Mouse (Mus musculus) left cerebral cortex, postnatal 4 days (tissue): ENCODE results near the gene Hist2h4. TPM values are rescaled to one million over a fixed set of nuclear protein-coding genes. Genes with fewer than 3 reads are reported as not detected.
A peak's percentile ranks its signal among the peaks of the same experiment; 100 is the strongest.
"Not testable (repeated sequence)": the region's sequence is repeated elsewhere in the genome, so short reads cannot be mapped to it uniquely, and the experiment has no call there.

Experiments used
- DNase-seq: peaks from one replicate; pipeline ENCODE4 v3.0.0-alpha.2; 2022
- intact Hi-C: fragments of 180-260 bp; cut with DNase I; formaldehyde crosslinking; loops from one replicate; pipeline ENCODE4 v1.15.1; 2025
- total RNA-seq, 2 experiments: library from RNA; stranded (reverse); gene quantifications; 2 replicates each; pipeline ENCODE4 v1.2.3; 2021

Gene Hist2h4
- total RNA-seq, 2 experiments from 2014 or later, result 53.4 to 58.8 TPM

DNA sequence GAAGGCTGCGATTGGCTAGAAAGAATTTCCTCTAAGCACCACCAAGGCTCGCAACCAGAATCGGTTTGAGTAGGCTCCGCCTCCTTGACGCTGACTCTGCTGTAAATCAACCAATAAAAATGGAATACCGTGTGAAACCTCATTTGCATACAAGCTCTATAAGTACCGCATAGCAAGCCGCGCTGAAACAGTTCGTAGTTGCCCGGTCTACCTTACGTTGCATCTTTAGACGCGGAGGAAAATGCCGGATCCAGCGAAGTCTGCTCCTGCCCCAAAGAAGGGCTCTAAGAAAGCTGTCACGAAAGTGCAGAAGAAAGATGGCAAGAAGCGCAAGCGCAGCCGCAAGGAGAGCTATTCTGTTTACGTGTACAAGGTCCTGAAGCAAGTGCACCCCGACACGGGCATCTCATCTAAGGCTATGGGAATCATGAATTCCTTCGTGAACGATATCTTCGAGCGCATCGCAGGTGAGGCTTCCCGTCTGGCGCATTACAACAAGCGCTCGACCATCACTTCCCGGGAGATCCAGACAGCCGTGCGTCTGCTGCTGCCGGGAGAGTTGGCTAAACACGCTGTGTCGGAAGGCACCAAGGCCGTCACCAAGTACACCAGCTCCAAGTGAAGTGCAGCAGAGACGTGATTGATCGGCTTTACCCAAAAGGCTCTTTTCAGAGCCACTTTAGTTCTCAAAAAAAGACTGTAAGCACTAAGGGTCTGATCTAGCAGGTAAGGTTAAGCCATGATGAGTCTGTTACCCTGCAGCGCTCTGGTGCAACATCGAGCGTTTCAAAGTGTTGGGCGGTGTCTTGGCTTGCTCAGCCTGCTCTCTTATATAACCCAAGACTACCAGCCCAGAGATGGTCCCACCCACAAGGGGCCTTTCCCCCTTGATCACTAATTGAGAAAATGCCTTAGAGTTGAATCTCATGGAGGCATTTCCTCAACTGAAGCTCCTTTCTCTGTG, 6.7 kb upstream of the Hist2h4 start, which contains the start of gene Hist2h2bb:
TSS of gene Hist2h2bb (plus strand) at position 242 of the 964 bp plus-strand sequence.
- peak; percentile 87 for DNase-seq
- intact Hi-C loops, result loop anchor here (10.0 kb wide), 1 partner anchor 205 kb away; no protein-coding TSS in a partner anchor

DNA sequence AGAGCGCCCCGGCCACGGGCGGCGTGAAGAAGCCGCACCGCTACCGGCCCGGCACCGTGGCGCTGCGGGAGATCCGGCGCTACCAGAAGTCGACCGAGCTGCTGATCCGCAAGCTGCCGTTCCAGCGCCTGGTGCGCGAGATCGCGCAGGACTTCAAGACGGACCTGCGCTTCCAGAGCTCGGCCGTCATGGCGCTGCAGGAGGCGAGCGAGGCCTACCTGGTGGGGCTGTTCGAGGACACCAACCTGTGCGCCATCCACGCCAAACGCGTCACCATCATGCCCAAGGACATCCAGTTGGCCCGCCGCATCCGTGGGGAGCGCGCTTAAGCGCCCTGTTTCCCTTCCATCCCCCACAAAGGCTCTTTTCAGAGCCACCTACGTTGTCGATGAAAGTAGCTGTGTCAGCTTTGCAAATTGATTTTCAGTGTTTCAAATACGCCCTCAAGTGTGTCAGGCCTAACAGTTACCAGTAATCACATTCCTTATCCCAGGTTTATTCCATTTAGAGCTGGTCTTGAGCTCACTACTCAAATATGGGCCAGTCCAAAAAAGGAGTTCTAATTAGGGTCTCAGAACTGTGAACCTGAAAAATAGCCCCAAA, 5.8 kb upstream of the Hist2h4 start:
- intact Hi-C loops, result loop anchor here (10.0 kb wide), 1 partner anchor 204 kb away; no protein-coding TSS in a partner anchor

DNA sequence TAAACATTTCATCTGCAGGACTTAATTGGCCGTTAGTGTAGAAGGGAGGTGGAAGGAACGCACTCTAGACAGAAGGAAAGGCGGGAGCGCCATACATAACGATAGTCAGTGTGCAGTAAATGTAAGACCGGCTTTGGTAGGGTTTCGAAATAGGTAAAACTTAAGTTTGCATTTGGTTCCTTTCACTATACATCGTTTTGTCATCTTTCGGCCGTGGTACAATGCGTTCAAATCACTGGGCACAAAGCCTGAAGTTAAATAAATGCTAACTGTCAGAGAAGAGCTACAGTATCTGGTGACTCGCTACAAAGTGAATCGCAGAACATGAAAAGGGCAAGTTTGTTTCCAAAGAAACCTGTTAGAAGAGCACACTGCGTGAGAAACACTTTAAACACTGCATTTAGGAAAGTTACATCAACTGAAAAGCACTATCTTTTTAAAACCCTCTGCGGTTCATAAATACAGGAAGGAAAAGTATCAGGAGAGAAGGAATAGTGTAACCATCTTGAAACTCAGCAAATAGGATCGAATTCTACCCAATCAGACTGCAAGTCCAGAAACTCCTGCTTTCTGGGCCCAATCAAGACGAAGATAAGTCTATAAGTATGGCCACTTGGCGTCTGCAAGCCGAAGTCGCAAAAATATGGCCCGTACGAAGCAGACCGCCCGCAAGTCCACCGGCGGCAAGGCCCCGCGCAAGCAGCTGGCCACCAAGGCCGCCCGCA, 5.1 kb upstream of the Hist2h4 start, which contains the start of gene Hist2h3b:
TSS of gene Hist2h3b (plus strand) at position 604 of the 725 bp plus-strand sequence.
- intact Hi-C loops, result loop anchor here (10.0 kb wide), 1 partner anchor 203 kb away; no protein-coding TSS in a partner anchor
- peak; percentile 77 for DNase-seq

More for the DNA sequence above, 5.8 kb upstream of the Hist2h4 start:
- not testable (repeated sequence) for DNase-seq

DNA sequence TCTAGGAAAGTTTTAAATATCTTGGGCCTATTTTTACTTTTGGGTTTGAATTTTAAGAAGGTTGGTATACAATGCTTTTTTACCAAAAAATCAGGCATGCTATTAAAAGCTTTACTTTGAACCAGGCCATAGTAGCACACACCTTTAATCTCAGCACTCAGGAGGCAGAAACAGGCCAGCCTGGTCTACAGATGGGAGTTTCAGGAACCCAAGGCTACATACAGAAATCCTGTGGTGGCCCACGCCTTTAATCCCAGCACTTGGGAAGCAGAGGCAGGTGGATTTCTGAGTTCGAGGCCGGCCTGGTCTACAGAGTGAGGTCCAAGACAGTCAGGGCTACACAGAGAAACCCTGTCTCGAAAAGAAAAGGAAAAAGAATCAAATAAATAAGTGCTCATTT, 4.4 kb upstream of the Hist2h4 start:
- intact Hi-C loops, result loop anchor here (10.0 kb wide), 1 partner anchor 203 kb away; no protein-coding TSS in a partner anchor
- DNase-seq, result no peak

DNA sequence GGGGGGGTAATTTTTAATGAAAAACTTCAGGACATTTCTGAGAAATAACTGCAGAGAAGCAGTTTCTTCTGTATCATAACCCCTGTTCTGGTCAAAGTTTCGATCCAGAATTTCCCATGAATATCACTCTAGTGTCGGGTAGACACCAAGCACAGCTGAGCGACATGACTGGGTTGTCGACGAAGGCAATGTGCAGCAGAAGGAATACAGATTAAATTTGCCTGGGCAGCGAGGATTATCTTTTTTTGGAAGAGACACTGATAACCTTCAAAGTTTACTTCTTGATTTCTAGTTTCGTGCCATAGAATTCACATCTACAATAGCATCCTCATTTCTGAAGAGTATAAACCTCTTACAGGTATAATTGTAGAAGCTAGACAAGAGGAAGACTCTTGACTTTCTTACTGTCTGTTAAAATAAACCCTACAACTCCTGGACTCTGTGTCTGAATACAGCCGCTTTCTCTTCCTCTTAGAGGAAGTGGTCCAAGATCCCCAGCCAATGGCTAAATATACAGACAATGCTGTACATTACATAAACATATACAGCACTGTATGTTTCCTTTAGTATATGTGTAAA, 3.1 kb upstream of the Hist2h4 start:
- intact Hi-C loops, result loop anchor here (10.0 kb wide), 1 partner anchor 201 kb away; no protein-coding TSS in a partner anchor

DNA sequence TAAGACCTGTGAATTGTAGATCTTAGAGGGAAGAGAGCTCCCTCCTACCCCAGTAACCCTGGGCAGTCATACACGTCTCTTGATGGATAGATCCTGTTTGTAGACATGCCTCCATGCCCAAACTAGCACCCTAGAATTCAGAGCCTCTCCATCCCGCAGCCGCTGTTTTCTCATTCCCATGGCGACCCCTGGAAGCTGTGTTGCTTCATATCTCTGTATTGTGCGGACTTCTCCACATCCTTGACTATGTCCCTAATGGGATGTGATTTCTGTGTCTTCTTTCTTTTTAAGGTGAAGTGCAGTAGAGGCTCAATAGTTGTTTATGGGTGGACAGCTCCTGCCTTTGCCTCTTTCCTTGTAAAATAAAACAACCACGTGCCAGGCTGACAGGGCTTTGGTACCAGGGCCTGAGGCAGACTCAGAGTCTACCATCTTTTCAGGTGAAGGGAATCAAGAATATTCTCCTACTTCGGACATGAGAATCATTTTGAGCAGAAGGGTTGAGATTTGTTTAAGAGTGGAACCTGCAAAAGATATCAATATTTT, 1.4 kb upstream of the Hist2h4 start:
- DNase-seq, result no peak
- intact Hi-C loops, result loop anchor here (10.0 kb wide), 1 partner anchor 200 kb away; no protein-coding TSS in a partner anchor

More for the DNA sequence above, 3.1 kb upstream of the Hist2h4 start:
- no peak for DNase-seq

DNA sequence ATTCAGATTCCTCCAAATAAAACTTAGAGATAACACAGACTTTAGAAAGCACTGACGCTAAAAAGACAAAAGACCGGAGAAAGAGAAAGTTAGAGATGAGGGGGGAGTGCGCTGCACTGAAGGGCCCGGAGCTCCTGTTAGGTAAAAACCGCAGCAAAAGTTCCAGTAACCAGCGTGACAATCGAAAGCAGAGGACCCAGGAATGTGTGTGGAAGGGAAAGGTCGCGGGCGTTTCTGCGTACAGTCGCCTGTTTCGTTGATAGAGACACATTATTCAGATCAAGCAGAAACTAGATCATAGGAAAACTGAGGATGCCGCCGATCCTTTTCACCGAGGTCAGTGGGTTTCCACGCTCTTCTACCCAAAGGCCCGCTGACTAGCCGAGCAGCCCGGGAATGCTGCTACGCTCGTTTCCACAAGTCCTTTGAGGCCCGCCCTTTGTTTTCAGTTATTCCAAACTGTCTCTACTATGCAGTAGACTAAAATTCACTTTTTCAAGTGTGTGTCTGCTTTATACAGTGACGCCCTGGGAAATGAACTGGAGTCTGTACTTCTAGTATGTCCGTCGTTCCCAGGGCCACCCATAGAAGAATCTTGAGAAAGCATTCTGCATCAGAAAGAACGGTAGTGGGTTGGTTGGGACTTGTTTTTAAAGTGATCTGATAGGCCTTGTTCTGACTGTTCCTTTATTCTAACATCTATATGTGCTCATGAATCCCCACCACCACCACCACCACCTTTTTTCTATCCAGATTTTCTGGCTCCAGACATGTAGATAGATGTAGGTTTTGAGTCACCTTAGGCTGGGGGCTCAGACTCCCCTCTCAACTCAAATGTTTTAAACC, 670 bp upstream of the Hist2h4 start:
- no peak for DNase-seq
- intact Hi-C loops, result loop anchor here (10.0 kb wide), 1 partner anchor 199 kb away; no protein-coding TSS in a partner anchor

DNA sequence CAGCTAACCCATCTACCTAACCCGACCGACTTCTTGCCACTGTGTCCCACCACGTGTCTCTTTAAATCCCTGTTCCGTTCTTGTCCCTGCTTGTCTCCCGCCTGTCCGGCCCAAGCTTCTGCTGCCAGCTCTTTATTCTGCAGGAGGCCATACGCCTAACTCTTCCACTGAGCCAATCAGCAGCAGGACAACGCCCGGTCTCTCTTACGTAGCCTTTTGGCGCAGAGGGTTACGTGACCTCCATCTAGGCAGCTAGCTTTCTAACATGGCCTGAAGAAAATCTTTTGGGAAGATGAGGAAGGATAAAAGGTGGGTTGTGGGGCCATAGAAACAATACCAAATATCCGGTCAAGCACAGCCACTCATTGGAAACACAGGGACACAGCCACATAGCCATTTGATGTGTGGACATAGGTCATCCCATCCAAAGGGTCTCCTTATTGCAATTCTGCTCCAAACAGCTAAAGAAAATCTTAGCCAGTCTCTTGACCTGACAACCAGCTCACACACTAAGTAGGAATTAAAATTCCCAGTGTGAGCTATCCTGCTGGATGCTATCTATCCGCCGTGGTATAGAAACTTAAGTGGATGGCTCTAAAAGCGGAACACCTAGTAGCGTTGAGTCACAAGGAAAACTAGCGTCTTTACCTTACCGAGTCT, 765 bp downstream of the Hist2h4 start:
- peak; percentile 81 for DNase-seq
- intact Hi-C loops, result loop anchor here (10.0 kb wide), 1 partner anchor 198 kb away; no protein-coding TSS in a partner anchor

DNA sequence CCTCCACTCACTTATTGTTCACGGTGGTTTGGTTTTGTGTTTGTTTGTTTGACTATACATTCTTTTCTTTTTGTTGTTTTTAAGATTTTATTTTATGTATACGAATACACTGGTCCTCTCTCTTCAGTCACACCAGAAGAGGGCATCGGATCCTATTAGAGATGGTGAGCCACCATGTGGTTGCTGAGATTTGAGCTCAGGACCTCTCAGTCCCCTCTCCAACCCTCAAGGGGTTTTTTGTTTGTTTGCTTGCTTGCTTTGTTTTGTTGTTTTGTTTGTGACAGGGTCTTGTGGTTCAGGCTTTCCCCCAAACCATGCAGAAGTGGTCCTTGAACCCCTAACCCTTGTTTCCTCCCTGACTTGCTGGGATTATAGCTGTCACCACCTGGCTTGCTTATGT, 1.5 kb downstream of the Hist2h4 start:
- no peak for DNase-seq

DNA sequence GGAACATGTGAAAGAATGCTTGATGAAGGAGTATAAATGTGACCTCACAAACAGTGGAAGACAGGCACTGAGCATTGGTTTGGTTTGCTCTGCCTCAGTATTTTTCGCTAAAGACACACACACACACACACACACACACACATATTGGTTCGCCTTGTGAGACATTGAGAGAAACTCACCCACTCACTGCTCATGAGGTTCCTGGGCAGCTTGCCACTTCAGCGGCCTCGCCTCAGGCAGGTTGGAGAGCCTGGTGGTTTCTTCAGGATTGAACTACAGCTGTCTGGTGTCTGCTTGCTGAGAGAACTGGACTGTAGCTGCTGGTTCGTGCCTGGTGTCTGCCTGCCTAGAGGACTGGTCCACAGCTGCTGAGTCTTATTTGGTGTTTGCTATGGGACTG, 2.9 kb downstream of the Hist2h4 start:
- intact Hi-C loops, result loop anchor here (10.0 kb wide), 1 partner anchor 195 kb away; no protein-coding TSS in a partner anchor
- DNase-seq, result no peak

More for the DNA sequence above, 1.5 kb downstream of the Hist2h4 start:
- intact Hi-C loops, result loop anchor here (10.0 kb wide), 1 partner anchor 197 kb away; no protein-coding TSS in a partner anchor

DNA sequence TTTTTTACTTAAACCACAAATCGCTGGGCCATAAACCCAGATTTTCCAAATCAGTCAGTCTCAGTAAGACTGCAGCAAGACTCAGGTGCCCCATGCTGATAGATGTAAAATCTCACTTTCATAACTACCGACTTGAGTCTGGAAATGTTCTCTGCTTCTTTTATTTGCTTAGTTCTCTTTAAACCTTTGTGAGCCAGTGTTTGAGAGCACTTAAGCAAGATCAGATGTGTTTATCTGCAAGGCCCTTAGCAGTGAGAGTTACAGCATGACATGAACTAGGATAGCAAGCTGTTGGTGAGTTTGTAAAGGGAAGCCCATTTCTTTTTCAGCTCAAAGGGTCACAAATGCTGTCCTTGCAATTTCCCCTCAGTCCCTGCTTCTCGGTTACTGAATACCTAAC, 5.9 kb downstream of the Hist2h4 start:
- intact Hi-C loops, result no loop called here
- DNase-seq, result no peak

DNA sequence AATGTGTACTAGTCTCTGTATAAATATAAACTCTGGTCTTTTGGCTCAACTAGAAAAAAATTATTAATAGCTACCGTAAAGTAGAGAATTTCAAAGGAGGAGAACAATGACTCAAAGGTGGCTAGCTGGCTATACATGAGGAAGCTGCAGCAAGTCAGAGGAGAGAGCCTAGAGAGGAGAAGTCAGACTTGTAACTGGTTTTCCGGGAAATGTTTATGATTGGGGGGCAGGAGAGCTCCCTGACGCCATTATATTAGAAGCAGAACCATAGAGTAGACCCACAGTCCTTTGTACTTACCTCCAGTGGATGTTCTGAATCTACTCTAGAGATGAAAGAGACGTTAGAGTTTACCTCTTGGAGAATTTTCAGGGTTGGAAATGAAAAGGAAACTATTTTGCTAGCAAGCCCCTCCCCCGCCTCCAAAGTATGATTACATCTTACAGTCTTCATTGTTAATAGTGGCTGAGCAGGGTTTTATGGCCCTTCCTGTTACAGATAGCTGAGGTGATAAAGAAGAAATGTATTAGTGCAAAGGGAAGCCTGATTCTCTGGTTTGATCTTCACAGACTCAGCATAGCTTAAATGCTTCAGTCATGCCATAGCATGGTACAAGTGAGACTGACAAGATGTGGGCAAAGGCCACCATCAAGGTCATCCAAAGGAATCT, 7.1 kb downstream of the Hist2h4 start:
- no peak for DNase-seq
- intact Hi-C loops, result no loop called here

DNA sequence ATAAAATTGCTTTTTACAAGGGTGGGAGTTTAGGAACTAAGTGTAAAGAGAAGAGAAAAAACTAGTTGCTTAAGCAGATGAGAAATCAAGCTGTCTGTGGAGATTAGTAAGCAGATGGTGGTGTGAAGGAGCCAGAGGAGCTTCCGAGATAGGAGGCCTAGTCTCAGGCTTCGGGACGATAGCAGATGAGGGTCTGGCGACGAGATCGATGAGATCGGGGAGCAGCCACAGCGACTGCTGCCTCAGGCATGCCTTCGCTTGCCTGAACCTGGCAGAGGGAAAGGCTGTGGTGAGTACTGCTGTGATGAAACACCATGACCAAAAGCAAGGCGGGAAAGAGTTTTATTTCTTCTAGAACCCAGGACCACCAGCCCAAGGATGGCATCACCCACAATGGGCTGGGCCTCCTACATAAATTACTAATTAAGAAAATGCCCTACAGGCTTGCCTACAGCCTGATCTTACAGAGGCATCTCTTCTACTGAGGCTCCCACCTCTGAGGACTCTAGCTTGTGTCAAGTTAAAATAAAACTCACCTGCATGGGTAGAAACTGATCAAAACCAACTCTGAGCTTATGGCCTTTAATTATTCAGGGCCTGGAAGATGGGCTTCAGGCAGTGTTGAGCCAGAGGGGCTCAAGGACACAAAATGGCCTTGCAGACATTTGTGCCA, 8.3 kb downstream of the Hist2h4 start:
- intact Hi-C loops, result no loop called here
- peak; percentile 55 for DNase-seq

DNA sequence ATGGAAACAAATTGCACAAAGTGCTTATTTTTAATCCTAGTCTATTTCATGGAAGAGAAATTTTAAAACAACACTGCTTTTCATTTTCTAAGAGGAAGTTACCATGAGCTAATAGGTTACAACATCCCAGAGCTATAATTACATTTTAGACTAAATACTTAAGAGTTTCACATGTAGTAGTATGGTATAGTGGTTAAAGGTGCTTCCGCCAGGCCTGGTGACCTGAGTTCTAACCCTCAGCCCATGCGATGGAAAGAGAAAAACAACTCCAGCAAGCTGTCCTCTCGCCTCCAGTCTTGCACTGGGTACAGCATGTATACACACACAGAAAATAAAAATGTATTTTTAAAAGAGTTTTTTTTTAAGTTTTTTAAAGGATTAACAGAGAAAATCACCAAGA, 11.3 kb downstream of the Hist2h4 start:
- no peak for DNase-seq
- intact Hi-C loops, result no loop called here

DNA sequence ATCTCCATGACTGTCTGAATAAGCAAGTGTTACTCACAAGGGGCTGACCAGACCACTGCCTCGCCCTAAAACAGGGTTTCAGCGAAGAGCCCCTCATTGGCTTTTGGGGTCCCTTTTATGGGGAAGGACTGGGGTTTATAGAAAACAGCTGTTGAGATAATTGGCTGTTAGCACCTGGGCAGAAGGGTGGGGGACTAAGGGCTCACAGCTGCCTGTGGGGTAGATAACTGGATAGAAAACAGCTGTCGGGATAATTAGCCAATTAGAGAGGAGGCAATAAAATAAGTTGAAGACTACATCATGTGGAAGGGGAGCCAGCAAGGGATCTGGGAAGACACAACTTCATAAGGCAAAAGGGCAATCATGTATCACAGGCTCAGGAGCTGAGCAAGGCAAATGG, 12.2 kb downstream of the Hist2h4 start:
- DNase-seq, result no peak
- intact Hi-C loops, result no loop called here

DNA sequence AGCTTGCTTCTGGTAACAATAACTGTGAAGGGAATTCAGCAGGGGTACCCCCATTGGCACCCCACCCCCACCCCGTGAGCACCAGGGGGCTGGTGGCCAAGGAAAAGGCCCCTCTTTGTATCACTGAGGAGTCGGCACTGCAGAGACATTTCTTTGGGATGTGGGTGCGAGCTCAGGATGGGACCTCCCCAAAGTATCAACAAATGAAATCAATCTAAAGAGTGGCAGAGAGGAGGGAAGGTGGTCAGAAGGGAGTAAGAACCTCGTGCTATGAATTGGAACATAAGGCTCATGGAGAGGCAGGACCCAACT, 14.1 kb downstream of the Hist2h4 start:
- intact Hi-C loops, result no loop called here
- DNase-seq, result no peak
